Mouse (Mus musculus): Measurements from ENCODE around the gene Rsc1a1. TPM values are rescaled to one million over a fixed set of nuclear protein-coding genes. Genes with fewer than 3 reads are reported as not detected.

Gene Rsc1a1
- total RNA-seq, 2 experiments from 2014 or later: 3.6 to 5.1 TPM

GRCm38 (mm10) chr4:141704625-141705024 lies 19.2 kb upstream of the Rsc1a1 start:
- no peak for DNase-seq (ENCODE audit: low spot score in 2 of 2)

GRCm38 (mm10) chr4:141694719-141695118 lies 9.3 kb upstream of the Rsc1a1 start:
- DNase-seq (ENCODE audit: low spot score in 2 of 2): no peak

GRCm38 (mm10) chr4:141688505-141688904 lies 3.1 kb upstream of the Rsc1a1 start:
- DNase-seq (ENCODE audit: low spot score in 2 of 2): no peak

- no peak for DNase-seq (ENCODE audit: low spot score in 2 of 2)
Observed at GRCm38 (mm10) chr4:141686525-141686924, 1.1 kb upstream of the Rsc1a1 start.

GRCm38 (mm10) chr4:141686093-141686492 lies 694 bp upstream of the Rsc1a1 start:
- DNase-seq (ENCODE audit: low spot score in 2 of 2): no peak

GRCm38 (mm10) chr4:141682706-141683230 lies 2.6 kb downstream of the Rsc1a1 start:
- peak in 1 of 2 experiments; percentile 27 for DNase-seq (ENCODE audit: low spot score in 2 of 2)

GRCm38 (mm10) chr4:141681767-141682166 lies 3.6 kb downstream of the Rsc1a1 start:
- no peak for DNase-seq (ENCODE audit: low spot score in 2 of 2)

GRCm38 (mm10) chr4:141680892-141681291 lies 4.5 kb downstream of the Rsc1a1 start:
- DNase-seq (ENCODE audit: low spot score in 2 of 2): no peak

- no peak for DNase-seq (ENCODE audit: low spot score in 2 of 2)
Observed at GRCm38 (mm10) chr4:141679016-141679415, 6.4 kb downstream of the Rsc1a1 start.

- DNase-seq (ENCODE audit: low spot score in 2 of 2): no peak
Observed at GRCm38 (mm10) chr4:141676462-141676979, 8.9 kb downstream of the Rsc1a1 start.

GRCm38 (mm10) chr4:141672325-141672724 lies 13.1 kb downstream of the Rsc1a1 start:
- DNase-seq (ENCODE audit: low spot score in 2 of 2): no peak

- DNase-seq (ENCODE audit: low spot score in 2 of 2): no peak
Observed at GRCm38 (mm10) chr4:141671389-141671788, 14.0 kb downstream of the Rsc1a1 start.

- no peak for DNase-seq (ENCODE audit: low spot score in 2 of 2)
Observed at GRCm38 (mm10) chr4:141669898-141670712, 15.3 kb downstream of the Rsc1a1 start.

GRCm38 (mm10) chr4:141664799-141665198 lies 20.6 kb downstream of the Rsc1a1 start, which contains the start of gene Plekhm2:
Gene Plekhm2, minus strand, starts transcription at chr4:141664899.
- no peak for DNase-seq (ENCODE audit: low spot score in 2 of 2)

- peak; percentile 70 to 81 for DNase-seq (ENCODE audit: low spot score in 2 of 2)
Observed at GRCm38 (mm10) chr4:141664011-141664745, 21.2 kb downstream of the Rsc1a1 start.

- DNase-seq (ENCODE audit: low spot score in 2 of 2): peak in 1 of 2 experiments; percentile 50
Observed at GRCm38 (mm10) chr4:141663122-141663931, 22.1 kb downstream of the Rsc1a1 start.

GRCm38 (mm10) chr4:141660884-141661283 lies 24.5 kb downstream of the Rsc1a1 start:
- no peak for DNase-seq (ENCODE audit: low spot score in 2 of 2)

GRCm38 (mm10) chr4:141659739-141660138 lies 25.7 kb downstream of the Rsc1a1 start:
- DNase-seq (ENCODE audit: low spot score in 2 of 2): no peak

GRCm38 (mm10) chr4:141658846-141659484 lies 26.4 kb downstream of the Rsc1a1 start:
- no peak for DNase-seq (ENCODE audit: low spot score in 2 of 2)

GRCm38 (mm10) chr4:141656932-141657331 lies 28.5 kb downstream of the Rsc1a1 start:
- DNase-seq (ENCODE audit: low spot score in 2 of 2): no peak

All from gastrocnemius, postnatal 4 days (tissue).